Mouse (Mus musculus) CH12.LX (cell line): ENCODE data around the gene Atrnl1.

ENCODE experiments used
- CTCF ChIP-seq, 2 experiments: IDR thresholded peaks in 1 of 2; conservative IDR thresholded peaks in 1 of 2; 2 replicates each; pipeline ENCODE4 v1.5.1; 2011 to 2012; ENCODE audit warnings: low read depth in 2 of 2, low read length in 2 of 2, improper control_type of control experiment in 1 of 2, inconsistent platforms in 1 of 2, mild to moderate bottlenecking in 1 of 2, moderate library complexity in 1 of 2
- EP300 ChIP-seq: IDR thresholded peaks from 2 replicates; pipeline ENCODE4 v1.6.1; 2011; ENCODE audit warnings: low read length, improper control_type of control experiment
- JUN ChIP-seq: IDR thresholded peaks from 2 replicates; pipeline ENCODE4 v1.6.1; 2011; ENCODE audit warnings: low read depth, mild to moderate bottlenecking, low read length, improper control_type of control experiment, moderate library complexity; ENCODE audit not compliant: insufficient read depth
- KAT2A ChIP-seq: IDR thresholded peaks from 2 replicates; pipeline ENCODE4 v1.6.1; 2012; ENCODE audit warnings: low read length, improper control_type of control experiment, inconsistent platforms; ENCODE audit not compliant: insufficient replicate concordance
- NELFE ChIP-seq: IDR thresholded peaks from 2 replicates; pipeline ENCODE4 v1.6.1; 2011; ENCODE audit warnings: low read depth, low read length, improper control_type of control experiment
- POLR2A ChIP-seq: IDR thresholded peaks from 2 replicates; pipeline ENCODE4 v1.6.1; 2011; ENCODE audit warnings: low read depth, mild to moderate bottlenecking, improper control_type of control experiment, low read length
- SMC3 ChIP-seq: IDR thresholded peaks from 2 replicates; pipeline ENCODE4 v1.6.1; 2011; ENCODE audit warnings: low read depth, low read length, improper control_type of control experiment
- TCF12 ChIP-seq: IDR thresholded peaks from 2 replicates; pipeline ENCODE4 v1.6.1; 2014; ENCODE audit warnings: low read depth, mild to moderate bottlenecking, inconsistent platforms, low read length, improper control_type of control experiment
- ZMIZ1 ChIP-seq: IDR thresholded peaks from 2 replicates; pipeline ENCODE4 v1.6.1; 2012; ENCODE audit warnings: low read depth, mild to moderate bottlenecking, inconsistent platforms, low read length, improper control_type of control experiment

GRCm38 (mm10) chr19:58068114-58068513 lies 457.3 kb downstream of the Atrnl1 start:
- TF ChIP-seq EP300 = no peak
- no peak for TF ChIP-seq ZMIZ1
- no peak for TF ChIP-seq JUN
- no peak for TF ChIP-seq KAT2A
- TF ChIP-seq CTCF (conservative IDR thresholded peaks at IDR 0.05 in 1 of 2, IDR thresholded peaks at IDR 0.05 in 1 of 2; ENCODE audit: low read depth in 2 of 2, low read length in 2 of 2) = no peak
- TF ChIP-seq SMC3 = no peak
- no peak for TF ChIP-seq POLR2A
- TF ChIP-seq TCF12 = no peak
- no peak for TF ChIP-seq NELFE
